Mouse (Mus musculus) right cerebral cortex, postnatal 10 days (tissue): Measurements from ENCODE around the gene Avpr1b.

ENCODE experiments used
- DNase-seq, 2 experiments: peaks; one replicate each; pipeline ENCODE4 v3.0.0; 2021; ENCODE audit warnings: low spot score in 2 of 2

Avpr1b gene

GRCm38 (mm10) chr1:131619348-131619747 lies 20.3 kb downstream of the Avpr1b start:
- DNase-seq, result no peak

- no peak for DNase-seq
Observed at GRCm38 (mm10) chr1:131623644-131624043, 24.6 kb downstream of the Avpr1b start.

GRCm38 (mm10) chr1:131624175-131624835 lies 25.3 kb downstream of the Avpr1b start:
- DNase-seq, result no peak

GRCm38 (mm10) chr1:131626200-131626599 lies 27.2 kb downstream of the Avpr1b start:
- DNase-seq, result no peak

GRCm38 (mm10) chr1:131632216-131632615 lies 33.2 kb downstream of the Avpr1b start:
- peak; percentile 28 to 31 for DNase-seq

- DNase-seq, result no peak
Observed at GRCm38 (mm10) chr1:131634495-131634894, 35.5 kb downstream of the Avpr1b start.

GRCm38 (mm10) chr1:131637791-131638540 lies 38.9 kb downstream of the Avpr1b start, which contains the start of gene Ctse:
Gene Ctse, plus strand, starts transcription at chr1:131638306.
- no peak for DNase-seq

GRCm38 (mm10) chr1:131638541-131639421 lies 39.7 kb downstream of the Avpr1b start:
- DNase-seq, result no peak

- no peak for DNase-seq
Observed at GRCm38 (mm10) chr1:131640062-131640461, 41.0 kb downstream of the Avpr1b start.

- no peak for DNase-seq
Observed at GRCm38 (mm10) chr1:131641565-131641964, 42.5 kb downstream of the Avpr1b start.

- DNase-seq, result no peak
Observed at GRCm38 (mm10) chr1:131642251-131642650, 43.2 kb downstream of the Avpr1b start.

GRCm38 (mm10) chr1:131652670-131653443 lies 53.8 kb downstream of the Avpr1b start:
- no peak for DNase-seq

- DNase-seq, result no peak
Observed at GRCm38 (mm10) chr1:131655601-131656000, 56.6 kb downstream of the Avpr1b start.

- peak; percentile 94 to 95 for DNase-seq
Observed at GRCm38 (mm10) chr1:131657945-131658354, 58.9 kb downstream of the Avpr1b start.

- DNase-seq, result no peak
Observed at GRCm38 (mm10) chr1:131659512-131660085, 60.6 kb downstream of the Avpr1b start.

GRCm38 (mm10) chr1:131660266-131660665 lies 61.2 kb downstream of the Avpr1b start:
- DNase-seq, result no peak

GRCm38 (mm10) chr1:131660716-131661472 lies 61.9 kb downstream of the Avpr1b start:
- no peak for DNase-seq
